Mouse (Mus musculus) intestine, embryonic 16.5 days (tissue): ENCODE data around the gene Srcin1. TPM values are rescaled to one million over a fixed set of nuclear protein-coding genes. Genes with fewer than 3 reads are reported as not detected.
A peak's percentile ranks its signal among the peaks of the same experiment; 100 is the strongest.

Experiments
- ATAC-seq: fragments of 200-750 bp; cut with Nextera tagmentation; 2 replicates; pipeline ENCODE4 v1.8.0; 2017; ENCODE audit warnings: moderate TSS enrichment, moderate library complexity
- H3K27ac ChIP-seq: fragments of 300-500 bp; sonication (generic); 2 replicates; pipeline ENCODE4 v1.5.1; 2014; ENCODE audit warnings: mild to moderate bottlenecking, low read length
- H3K27me3 ChIP-seq: fragments of 300-500 bp; sonication (generic); replicated peaks from 2 replicates; pipeline ENCODE4 v1.6.1; 2014; ENCODE audit warnings: low read length, control low read depth, mixed read lengths; ENCODE audit not compliant: control insufficient read depth, insufficient read depth
- H3K36me3 ChIP-seq: fragments of 300-500 bp; sonication (generic); 2 replicates; pipeline ENCODE4 v1.6.1; 2014; ENCODE audit warnings: low read length, control low read depth; ENCODE audit not compliant: control insufficient read depth, insufficient read depth
- H3K4me1 ChIP-seq: fragments of 300-500 bp; sonication (generic); 2 replicates; pipeline ENCODE4 v1.6.1; 2014; ENCODE audit warnings: low read length, control low read depth, mixed read lengths; ENCODE audit not compliant: control insufficient read depth, insufficient read depth
- H3K4me2 ChIP-seq: fragments of 300-500 bp; sonication (generic); 2 replicates; pipeline ENCODE4 v1.6.1; 2014; ENCODE audit warnings: low read depth, low read length, control low read depth
- H3K4me3 ChIP-seq: fragments of 300-500 bp; sonication (generic); 2 replicates; pipeline ENCODE4 v1.5.1; 2014; ENCODE audit warnings: mild to moderate bottlenecking, low read length
- H3K9ac ChIP-seq: fragments of 300-500 bp; sonication (generic); 2 replicates; pipeline ENCODE4 v1.6.1; 2014; ENCODE audit warnings: low read depth, low read length
- H3K9me3 ChIP-seq: fragments of 300-500 bp; sonication (generic); 2 replicates; pipeline ENCODE4 v1.6.1; 2016; ENCODE audit warnings: low read length, control low read depth; ENCODE audit not compliant: control insufficient read depth
- WGBS: fragments of 180-500 bp; shearing (Covaris S2); extraction: QIAGEN DNeasy Blood & Tissue Kit; methylation state at CpG from one replicate; pipeline ENCODE4 v1.1.7; 2014; 5-methylcytosine and 5-hydroxymethylcytosine counted together
- polyA plus RNA-seq: library from polyadenylated mRNA; unstranded; fragments of >200 nt; fragmentation: Nextera tagmentation; extraction: Ambion mirVana; gene quantifications from 2 replicates; pipeline ENCODE4 v1.2.1, GENCODE M21; 2015

Srcin1 gene
- polyA plus RNA-seq, 1 experiment from 2014 or later: 0.12 TPM

GRCm38 (mm10) chr11:97476334-97477095 is 99.5 kb downstream of the Srcin1 start:
- Histone ChIP-seq H3K27ac (no peak overlapping the region), H3K4me3 (no peak overlapping the region), H3K4me2 (no peak overlapping the region), H3K27me3 (no peaks in the 10 kb centered on the region), H3K36me3 (peaks cover 5% of the 10 kb centered on the region; the same call in 1 of the 2 replicates), H3K9me3 (no peaks in the 10 kb centered on the region), H3K4me1 (no peaks in the 10 kb centered on the region), H3K9ac (no peak overlapping the region)
- 68% methylated on average over 8 of the region's 8 CpGs for WGBS
- no peak for ATAC-seq

- Histone ChIP-seq H3K9ac (no peak overlapping the region), H3K27ac (no peak overlapping the region), H3K4me2 (no peak overlapping the region), H3K27me3 (no peaks in the 10 kb centered on the region), H3K9me3 (no peaks in the 10 kb centered on the region), H3K36me3 (peaks cover 5% of the 10 kb centered on the region; the same call in 1 of the 2 replicates), H3K4me1 (no peaks in the 10 kb centered on the region), H3K4me3 (no peak overlapping the region)
- ATAC-seq: no peak
- 92% methylated on average over 6 of the region's 6 CpGs for WGBS
These were observed 104.7 kb downstream of the Srcin1 start for GRCm38 (mm10) chr11:97471276-97471675.

- Histone ChIP-seq H3K27me3 (no peaks in the 10 kb centered on the region), H3K4me3 (no peak overlapping the region), H3K9me3 (no peaks in the 10 kb centered on the region), H3K4me1 (no peaks in the 10 kb centered on the region), H3K36me3 (0 out of 2 replicates have a peak, but pooled peaks cover 3% of the 10 kb centered on the region), H3K4me2 (no peak overlapping the region), H3K9ac (no peak overlapping the region), H3K27ac (no peak overlapping the region)
- WGBS: 94% methylated on average over 7 of the region's 7 CpGs
- no peak for ATAC-seq
These were observed 106.2 kb downstream of the Srcin1 start for GRCm38 (mm10) chr11:97469828-97470227.

GRCm38 (mm10) chr11:97468639-97469287 is 107.2 kb downstream of the Srcin1 start:
- H3K27me3 ChIP-seq: no peaks in the 10 kb centered on the region
- H3K9ac ChIP-seq: no peak overlapping the region
- H3K27ac ChIP-seq: no peak overlapping the region
- WGBS: 47% methylated on average over 14 of the region's 14 CpGs
- peaks cover 9% of the 10 kb centered on the region; the same call in 1 of the 2 replicates for H3K36me3 ChIP-seq
- H3K4me3 ChIP-seq: no peak overlapping the region
- peak; percentile 61 for ATAC-seq
- H3K4me1 ChIP-seq: no peaks in the 10 kb centered on the region
- no peak overlapping the region for H3K4me2 ChIP-seq
- H3K9me3 ChIP-seq: no peaks in the 10 kb centered on the region

- Histone ChIP-seq H3K9ac (no peak overlapping the region), H3K4me2 (no peak overlapping the region), H3K4me1 (no peaks in the 10 kb centered on the region), H3K9me3 (no peaks in the 10 kb centered on the region), H3K4me3 (no peak overlapping the region), H3K27ac (no peak overlapping the region), H3K27me3 (no peaks in the 10 kb centered on the region), H3K36me3 (peaks cover 14% of the 10 kb centered on the region; the same call in 1 of the 2 replicates)
- 78% methylated on average over 10 of the region's 10 CpGs for WGBS
- ATAC-seq: no peak
These were observed 109.4 kb downstream of the Srcin1 start for GRCm38 (mm10) chr11:97466444-97467160.

- Histone ChIP-seq H3K9me3 (no peaks in the 10 kb centered on the region), H3K4me3 (no peak overlapping the region), H3K27me3 (no peaks in the 10 kb centered on the region), H3K27ac (no peak overlapping the region), H3K36me3 (peaks cover 16% of the 10 kb centered on the region), H3K4me1 (no peaks in the 10 kb centered on the region), H3K4me2 (no peak overlapping the region), H3K9ac (no peak overlapping the region)
- ATAC-seq: no peak
- 88% methylated on average over 12 of the region's 12 CpGs for WGBS
These were observed 110.0 kb downstream of the Srcin1 start for GRCm38 (mm10) chr11:97465957-97466356.

- Histone ChIP-seq H3K27ac (no peak overlapping the region), H3K9ac (no peak overlapping the region), H3K36me3 (peaks cover 16% of the 10 kb centered on the region), H3K9me3 (no peaks in the 10 kb centered on the region), H3K27me3 (no peaks in the 10 kb centered on the region), H3K4me1 (no peaks in the 10 kb centered on the region), H3K4me3 (no peak overlapping the region), H3K4me2 (no peak overlapping the region)
- 91% methylated on average over 4 of the region's 4 CpGs for WGBS
- ATAC-seq: no peak
These were observed 112.0 kb downstream of the Srcin1 start for GRCm38 (mm10) chr11:97463991-97464390.

GRCm38 (mm10) chr11:97463166-97463565 is 112.8 kb downstream of the Srcin1 start:
- no peak overlapping the region for H3K4me2 ChIP-seq
- 56% methylated on average over 31 of the region's 33 CpGs for WGBS
- no peak overlapping the region for H3K27ac ChIP-seq
- no peaks in the 10 kb centered on the region for H3K27me3 ChIP-seq
- no peak for ATAC-seq
- H3K9ac ChIP-seq: no peak overlapping the region
- no peak overlapping the region for H3K4me3 ChIP-seq
- H3K9me3 ChIP-seq: no peaks in the 10 kb centered on the region
- peaks cover 16% of the 10 kb centered on the region for H3K36me3 ChIP-seq
- no peaks in the 10 kb centered on the region for H3K4me1 ChIP-seq

- H3K4me1 ChIP-seq: no peaks in the 10 kb centered on the region
- WGBS: 86% methylated on average over 6 of the region's 6 CpGs
- H3K9ac ChIP-seq: no peak overlapping the region
- no peak overlapping the region for H3K27ac ChIP-seq
- no peak for ATAC-seq
- H3K4me2 ChIP-seq: no peak overlapping the region
- H3K4me3 ChIP-seq: no peak overlapping the region
- H3K9me3 ChIP-seq: no peaks in the 10 kb centered on the region
- peaks cover 16% of the 10 kb centered on the region for H3K36me3 ChIP-seq
- no peaks in the 10 kb centered on the region for H3K27me3 ChIP-seq
These were observed 113.4 kb downstream of the Srcin1 start for GRCm38 (mm10) chr11:97462538-97462937.
